Mouse (Mus musculus): ENCODE measurements around the gene Gm43720.
"Not testable (repeated sequence)": the region's sequence is repeated elsewhere in the genome, so short reads cannot be mapped to it uniquely, and the experiment has no call there.

The Gm43720 gene

GRCm38 (mm10) chr5:138219864-138220263 is 59.9 kb downstream of the Gm43720 start:
- no peak for DNase-seq (ENCODE audit: low read depth, low spot score)

DNA sequence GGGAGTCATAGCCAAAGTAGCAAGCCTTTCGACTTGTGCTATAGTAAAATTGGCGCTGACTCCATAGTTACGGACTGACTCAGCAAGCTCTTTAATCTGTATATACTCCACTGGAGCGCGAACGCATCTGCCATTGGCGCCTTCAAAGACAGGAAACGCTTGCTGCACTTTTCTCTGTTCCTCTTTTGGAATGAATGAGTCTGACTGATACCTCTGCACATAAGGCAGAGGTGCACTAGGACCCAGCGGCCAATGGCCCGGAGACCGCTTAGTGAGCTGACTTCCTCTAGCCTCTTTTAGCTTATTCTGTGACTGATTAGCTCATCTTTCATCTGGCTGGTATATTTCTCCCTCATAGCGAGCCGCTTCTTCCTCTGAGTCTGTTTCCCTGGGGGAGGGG is 63.1 kb downstream of the Gm43720 start:
- DNase-seq (ENCODE audit: low read depth, low spot score): not testable (repeated sequence)

All from mesoderm, embryonic 11.5 days (tissue).